Mouse (Mus musculus) stomach, postnatal 0 days (tissue): ENCODE results near the gene Immp2l.

ENCODE experiments used
- CTCF ChIP-seq: IDR thresholded peaks from 2 replicates; pipeline ENCODE4 v1.5.1; 2016; ENCODE audit warnings: antibody characterized with exemption, low read depth, mild to moderate bottlenecking, moderate library complexity
- EP300 ChIP-seq: optimal IDR thresholded peaks from 2 replicates; pipeline ENCODE3; 2016; ENCODE audit warnings: antibody characterized with exemption

- TF ChIP-seq EP300 (no peak), CTCF (no peak)
Measured at GRCm38 (mm10) chr12:41436206-41436985, 412.5 kb downstream of the Immp2l start.
